In the genomic region with DNA sequence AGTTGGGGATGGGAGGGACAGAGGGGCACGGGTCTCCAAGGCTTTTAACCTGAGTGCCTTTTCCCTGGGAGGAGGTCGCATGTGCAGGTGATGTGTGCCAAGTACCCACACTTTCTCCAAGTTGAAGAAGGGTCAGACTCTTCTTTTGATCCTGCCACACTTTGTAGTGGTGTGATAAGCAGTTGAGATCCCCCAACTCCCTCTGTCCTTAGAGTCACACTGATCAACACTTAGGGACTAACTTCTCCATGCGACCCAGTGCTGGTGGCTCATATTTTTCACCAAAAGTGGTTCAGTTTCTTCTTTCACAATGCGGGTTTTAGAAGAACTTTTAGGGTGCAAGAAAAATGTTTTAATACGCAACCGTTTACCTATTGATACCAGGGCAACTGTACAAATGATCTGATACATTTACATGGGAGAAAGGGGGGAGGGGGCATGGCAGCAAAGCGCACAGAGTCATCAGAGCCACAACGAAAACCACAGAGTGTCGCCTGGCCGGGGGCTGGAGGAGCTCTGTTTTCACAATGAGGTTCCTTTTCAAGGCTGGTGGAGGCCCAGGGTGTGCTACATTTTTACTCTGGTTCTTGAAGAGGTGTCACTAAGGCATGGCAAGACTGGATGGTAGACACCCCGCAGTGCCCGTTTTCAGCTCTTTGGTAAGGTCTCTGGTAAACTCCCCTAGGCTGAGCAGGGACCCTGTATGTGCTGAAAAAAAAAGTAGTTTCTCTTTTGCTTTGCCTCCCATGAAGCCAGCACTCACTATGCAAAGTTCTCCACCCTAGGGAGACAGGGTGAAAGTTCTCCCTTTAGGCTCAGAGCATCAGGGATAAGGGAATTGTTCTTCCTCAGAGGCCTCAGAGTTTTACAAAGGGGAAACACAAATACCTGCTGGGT, we compare ENCODE assay signal across 7 mouse cellular contexts. TPM values are rescaled to one million over a fixed set of nuclear protein-coding genes. Genes with fewer than 3 reads are reported as not detected.
DNase-seq lines count a peak whose midpoint lies in the region; ATAC-seq and TF ChIP-seq lines count a peak whose summit lies in the region.

No protein-coding gene starts in this region.

- H3K36me3 ChIP-seq in E14TG2a.4 (ENCODE audit: insufficient read depth, low read length): no peaks in the 10 kb centered on the region
- no peaks in the 10 kb centered on the region for H3K36me3 ChIP-seq in heart, embryonic 14.5 days (ENCODE audit: control insufficient read depth, insufficient read depth, low read length)
- H3K36me3 ChIP-seq in liver, embryonic 15.5 days (replicated peaks): no peaks in the 10 kb centered on the region
- H3K36me3 ChIP-seq in stomach, embryonic 14.5 days (ENCODE audit: control insufficient read depth, insufficient read depth, low read length): no peaks in the 10 kb centered on the region

- intact Hi-C loops in gastrocnemius, postnatal 14 days (cut with DNase I; ENCODE audit: low total_unique reads): no loop called here

- H3K27me3 ChIP-seq in E14TG2a.4 (ENCODE audit: insufficient read depth, low read length): peaks cover 52% of the 10 kb centered on the region
- peaks cover 3% of the 10 kb centered on the region for H3K27me3 ChIP-seq in heart, embryonic 14.5 days (ENCODE audit: control insufficient read depth, insufficient read depth, low read length)
- peaks cover 4% of the 10 kb centered on the region; the same call in 1 of the 2 replicates for H3K27me3 ChIP-seq in liver, embryonic 15.5 days
- no peaks in the 10 kb centered on the region for H3K27me3 ChIP-seq in stomach, embryonic 14.5 days (ENCODE audit: control insufficient read depth, insufficient read depth, low read length)

- DNase-seq in 416B (ENCODE audit: low read depth): peak; percentile 82
- DNase-seq in left cerebral cortex, adult 8-10 months (ENCODE audit: low spot score in 2 of 2): no peak
- no peak for DNase-seq in gastrocnemius, postnatal 14 days

- H3K9me3 ChIP-seq in E14TG2a.4 (ENCODE audit: low read length): no peaks in the 10 kb centered on the region
- H3K9me3 ChIP-seq in heart, embryonic 14.5 days (ENCODE audit: control insufficient read depth, low read length): no peaks in the 10 kb centered on the region
- no peaks in the 10 kb centered on the region for H3K9me3 ChIP-seq in liver, embryonic 15.5 days (replicated peaks)
- H3K9me3 ChIP-seq in stomach, embryonic 14.5 days (ENCODE audit: control insufficient read depth, low read depth, low read length): no peaks in the 10 kb centered on the region

- 34% methylated on average over 12 of the region's 12 CpGs for WGBS in heart, embryonic 14.5 days
- WGBS in liver, embryonic 15.5 days (ENCODE audit: insufficient replicate concordance): 10% methylated on average over 12 of the region's 12 CpGs
- 49% methylated on average over 12 of the region's 12 CpGs for WGBS in stomach, embryonic 14.5 days

- peak overlapping the region; percentile 72 for H3K4me3 ChIP-seq in E14TG2a.4 (replicated peaks; ENCODE audit: low read length)
- peak overlapping the region; percentile 46 to 61 for H3K4me3 ChIP-seq in heart, embryonic 14.5 days (ENCODE audit: control insufficient read depth in 1 of 2, insufficient read depth in 1 of 2, low read depth in 1 of 2, low read length in 2 of 2)
- H3K4me3 ChIP-seq in liver, embryonic 15.5 days (replicated peaks): peak overlapping the region; percentile 54
- H3K4me3 ChIP-seq in stomach, embryonic 14.5 days (ENCODE audit: low read depth, low read length): peak overlapping the region; percentile 31

- peak overlapping the region; percentile 83 for H3K4me2 ChIP-seq in heart, embryonic 14.5 days (ENCODE audit: low read length)
- peak overlapping the region; percentile 77 for H3K4me2 ChIP-seq in liver, embryonic 15.5 days
- H3K4me2 ChIP-seq in stomach, embryonic 14.5 days (replicated peaks; ENCODE audit: low read depth, low read length): peak overlapping the region; percentile 80

- TF ChIP-seq CTCF in E14TG2a.4 (conservative IDR thresholded peaks at IDR 0.05; ENCODE audit: low read length): no peak

- peak overlapping the region; percentile 71 for H3K9ac ChIP-seq in heart, embryonic 14.5 days (ENCODE audit: low read length)
- peak overlapping the region; percentile 53 for H3K9ac ChIP-seq in liver, embryonic 15.5 days
- H3K9ac ChIP-seq in stomach, embryonic 14.5 days (replicated peaks; ENCODE audit: low read depth, low read length): peak overlapping the region; percentile 21; the same call in 1 of the 2 replicates

- H3K27ac ChIP-seq in heart, embryonic 14.5 days (replicated peaks in 1 of 2; ENCODE audit: control insufficient read depth in 1 of 2, insufficient read depth in 1 of 2, low read depth in 2 of 2, low read length in 2 of 2): no peak overlapping the region
- peak overlapping the region; percentile 62 for H3K27ac ChIP-seq in liver, embryonic 15.5 days (replicated peaks)
- no peak overlapping the region for H3K27ac ChIP-seq in stomach, embryonic 14.5 days (ENCODE audit: low read length)

- peaks cover 8% of the 10 kb centered on the region for H3K4me1 ChIP-seq in E14TG2a.4 (replicated peaks; ENCODE audit: low read depth, low read length)
- peaks cover 8 to 9% of the 10 kb centered on the region in 2 experiments; a peak in 1 of 4 replicates for H3K4me1 ChIP-seq in heart, embryonic 14.5 days (ENCODE audit: control insufficient read depth in 2 of 2, insufficient read depth in 2 of 2, low read length in 2 of 2)
- H3K4me1 ChIP-seq in liver, embryonic 15.5 days (replicated peaks): peaks cover 21% of the 10 kb centered on the region
- H3K4me1 ChIP-seq in stomach, embryonic 14.5 days (ENCODE audit: control insufficient read depth, insufficient read depth, low read length): peaks cover 7% of the 10 kb centered on the region; the same call in 1 of the 2 replicates

- ATAC-seq in heart, embryonic 14.5 days (ENCODE audit: insufficient number of reproducible peaks, insufficient read depth, low FRiP score, low read depth): no peak
- ATAC-seq in liver, embryonic 15.5 days (ENCODE audit: insufficient read depth): no peak
- no peak for ATAC-seq in stomach, embryonic 14.5 days (ENCODE audit: insufficient number of reproducible peaks, insufficient read depth, low FRiP score, low read depth)

RNA-seq across cellular contexts. Expression of a gene that starts 0.7 kb away (rescaled TPM):
- 0.95 and 1.2 TPM in 2 replicates for polyA plus RNA-seq in heart, embryonic 14.5 days (2014; fragmentation: Nextera tagmentation; extraction: Ambion mirVana)
- polyA plus RNA-seq in liver, embryonic 15.5 days (2015; fragmentation: Nextera tagmentation; extraction: Ambion mirVana): 0.13 and 0.28 TPM in 2 replicates
- polyA plus RNA-seq in stomach, embryonic 14.5 days (2014; fragmentation: Nextera tagmentation; extraction: Ambion mirVana): 0.46 and 1.1 TPM in 2 replicates
- total RNA-seq in left cerebral cortex, adult 8-10 months (2022): 1 to 10 TPM; 1.2 to 2.4 (median 1.3) TPM
- 1 to 10 TPM; 1.6 to 1.7 TPM for total RNA-seq in gastrocnemius, postnatal 14 days (2021)

RNA-seq across cellular contexts. Expression of a gene that starts 30.8 kb away (rescaled TPM):
- polyA plus RNA-seq in heart, embryonic 14.5 days (2014; fragmentation: Nextera tagmentation; extraction: Ambion mirVana): 0.67 and 1.6 TPM in 2 replicates
- polyA plus RNA-seq in liver, embryonic 15.5 days (2015; fragmentation: Nextera tagmentation; extraction: Ambion mirVana): 0.74 and 0.91 TPM in 2 replicates
- polyA plus RNA-seq in stomach, embryonic 14.5 days (2014; fragmentation: Nextera tagmentation; extraction: Ambion mirVana): 15.2 and 17.0 TPM in 2 replicates
- 1 to 10 TPM; 3.7 to 6.1 (median 5.1) TPM for total RNA-seq in left cerebral cortex, adult 8-10 months (2022)
- 1 to 10 TPM; 7.2 to 9.7 TPM for total RNA-seq in gastrocnemius, postnatal 14 days (2021)

Comparison
In these comparisons a context has a peak if more than half of its experiments do, and no peak if none do; other contexts are left out.
1. H3K9ac ChIP-seq: peak in every context shown above with its lines; median percentile 71 in heart, embryonic 14.5 days; 53 in liver, embryonic 15.5 days; 21 in stomach, embryonic 14.5 days.